Mouse (Mus musculus) left cerebral cortex, adult 2 months (tissue): ENCODE results near the gene Fam207a. TPM values are rescaled to one million over a fixed set of nuclear protein-coding genes. Genes with fewer than 3 reads are reported as not detected.

ENCODE experiments used
- DNase-seq, 2 experiments: peaks; one replicate each; pipeline ENCODE4 v3.0.0; 2021 to 2022; ENCODE audit warnings: low spot score in 2 of 2, mixed read lengths in 1 of 2; ENCODE audit errors: extremely low spot score in 1 of 2
- H3K27ac ChIP-seq: fragments of 200-600 bp; 2 replicates; pipeline ENCODE4 v1.8.1; 2022
- H3K4me3 ChIP-seq: fragments of 200-600 bp; 2 replicates; pipeline ENCODE4 v1.8.1; 2022
- CTCF ChIP-seq: fragments of 200-600 bp; IDR thresholded peaks from 2 replicates; pipeline ENCODE4 v1.8.1; 2022; ENCODE audit warnings: antibody characterized with exemption, mild to moderate bottlenecking, moderate library complexity
- intact Hi-C: fragments of 180-260 bp; cut with DNase I; formaldehyde crosslinking; loops from one replicate; pipeline ENCODE4 v1.15.1; 2025
- total RNA-seq, 2 experiments: library from RNA; stranded (reverse); gene quantifications; 2 replicates each; pipeline ENCODE4 v1.2.3; 2021

Fam207a gene
- total RNA-seq, 2 experiments from 2014 or later = 32.6 to 35.7 TPM

DNA sequence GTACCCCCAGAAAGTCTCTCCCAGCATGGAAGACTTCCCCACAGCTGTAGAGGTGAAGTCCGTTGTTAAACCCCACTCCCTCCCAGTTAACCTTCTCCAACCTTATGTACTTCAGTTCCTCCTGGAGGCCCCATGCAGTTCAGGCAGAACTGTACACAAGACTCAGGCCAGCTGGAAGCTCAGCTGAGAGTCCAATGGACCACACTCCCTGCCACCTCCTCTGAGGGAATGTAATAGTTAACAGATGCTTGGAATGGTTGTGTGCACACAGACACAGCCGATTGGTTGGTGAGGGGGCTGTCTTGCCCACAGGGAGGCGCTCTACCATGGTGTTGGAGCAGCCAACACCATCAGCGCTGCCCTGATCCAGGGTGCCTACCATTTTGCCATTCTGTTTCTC lies 73.3 kb downstream of the Fam207a start:
- no peak for DNase-seq
- intact Hi-C loops = no loop called here
- TF ChIP-seq CTCF = no peak
- Histone ChIP-seq H3K4me3 (no peak overlapping the region), H3K27ac (no peak overlapping the region)

DNA sequence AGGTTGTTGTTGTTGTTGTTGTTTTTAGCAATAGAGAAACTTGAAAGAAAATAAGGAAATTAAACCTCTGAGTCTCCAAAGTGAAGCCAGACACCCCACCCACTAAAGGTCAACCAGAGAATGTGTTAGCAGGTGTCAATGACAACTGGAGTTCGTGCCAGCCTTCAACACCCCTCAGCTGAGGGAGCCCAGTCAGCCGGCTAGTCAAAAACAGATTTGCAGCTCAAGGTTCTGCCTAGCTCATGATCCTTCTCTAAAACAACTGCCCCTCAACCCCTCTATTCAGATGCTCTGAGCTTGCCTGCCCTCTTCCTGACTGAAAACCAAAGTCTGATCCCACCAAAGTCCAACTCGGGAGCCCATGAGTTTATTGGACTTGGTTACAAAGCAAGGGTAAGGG lies 73.8 kb downstream of the Fam207a start:
- Histone ChIP-seq H3K27ac (no peak overlapping the region), H3K4me3 (no peak overlapping the region)
- no peak for DNase-seq
- intact Hi-C loops = no loop called here
- no peak for TF ChIP-seq CTCF

DNA sequence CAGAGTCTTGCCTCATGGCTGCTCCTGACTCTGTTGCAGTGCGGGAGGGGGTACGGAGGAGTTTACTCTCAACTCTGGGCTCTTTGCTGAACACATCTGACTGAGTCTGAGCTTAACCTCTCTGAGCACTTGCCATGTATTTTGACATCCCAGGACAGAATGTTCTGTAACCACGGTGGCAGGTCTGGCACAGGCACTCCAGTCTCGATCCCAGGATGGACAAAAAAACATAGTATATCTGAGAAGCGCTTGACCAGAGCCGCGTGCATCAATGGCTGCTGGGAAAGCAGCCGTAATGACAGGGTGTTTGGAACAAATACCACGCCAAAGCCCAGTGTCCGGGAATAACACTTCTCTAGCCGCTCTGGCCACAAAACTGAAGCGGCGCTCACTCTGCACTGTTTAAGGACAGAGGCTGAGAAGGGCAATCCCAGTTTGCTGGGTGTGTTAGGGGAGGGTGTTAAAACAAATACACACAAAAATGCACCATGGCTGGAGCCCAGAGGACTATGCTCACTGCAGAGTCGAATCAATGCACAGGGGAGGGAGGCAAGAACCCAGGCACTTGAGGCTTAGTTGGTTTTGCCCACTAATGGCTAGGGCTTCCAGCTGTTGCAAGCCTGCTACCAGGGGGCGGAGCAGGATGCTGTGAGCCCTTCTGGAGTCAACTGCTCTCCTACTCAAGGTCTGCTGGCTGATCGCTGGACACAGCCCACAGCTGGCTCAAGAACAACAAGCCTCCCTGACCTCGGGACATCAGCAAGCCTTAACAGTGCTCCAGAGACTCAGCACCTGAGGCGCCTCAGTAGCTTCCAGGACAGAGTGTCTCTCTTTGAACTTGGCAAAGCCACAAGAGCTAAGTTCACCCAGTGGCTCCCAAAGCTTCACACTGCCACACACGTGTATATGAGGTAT lies 74.5 kb downstream of the Fam207a start:
- intact Hi-C loops = no loop called here
- Histone ChIP-seq H3K27ac (no peak overlapping the region), H3K4me3 (no peak overlapping the region)
- TF ChIP-seq CTCF = no peak
- DNase-seq = no peak

DNA sequence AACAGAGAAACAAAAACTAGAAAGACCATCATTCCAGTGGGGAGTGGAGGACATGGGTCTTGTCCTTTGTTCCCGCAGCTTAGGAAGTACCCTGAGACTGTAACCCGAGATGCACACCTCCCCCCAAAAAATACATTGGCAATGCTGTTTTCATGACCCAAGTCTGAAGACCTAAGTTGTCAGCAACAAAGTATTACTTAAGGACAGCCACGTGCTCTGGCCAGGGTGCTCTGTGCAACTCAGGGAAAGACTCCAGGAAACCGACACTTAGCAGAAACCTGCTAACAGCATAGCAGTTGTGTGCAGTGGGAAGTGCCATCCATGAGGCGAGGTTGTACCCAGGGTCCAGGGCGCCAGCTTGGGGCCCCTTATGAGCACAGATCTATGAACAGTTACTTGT lies 75.3 kb downstream of the Fam207a start:
- Histone ChIP-seq H3K4me3 (no peak overlapping the region), H3K27ac (no peak overlapping the region)
- no peak for TF ChIP-seq CTCF
- no peak for DNase-seq
- intact Hi-C loops = no loop called here

DNA sequence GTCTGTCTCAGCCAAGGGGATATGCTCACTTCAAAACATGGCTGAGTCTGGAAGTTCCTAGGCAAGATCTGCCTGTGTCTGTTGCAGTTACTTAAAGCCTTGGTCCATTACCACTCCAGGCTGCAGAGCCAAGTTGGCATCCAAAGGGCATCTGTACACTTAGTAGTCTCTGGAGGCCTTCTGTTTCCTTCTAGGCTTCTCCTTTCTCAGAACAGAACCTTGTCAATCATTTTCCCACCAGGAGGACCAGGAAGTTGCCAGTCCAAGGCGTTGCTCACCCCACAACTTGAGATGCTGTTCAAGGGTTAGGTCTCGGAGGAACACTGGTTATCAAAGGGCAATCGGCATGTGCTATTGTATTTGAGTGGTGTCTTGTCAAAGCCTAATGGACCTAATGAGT lies 76.6 kb downstream of the Fam207a start:
- TF ChIP-seq CTCF = no peak
- no peak for DNase-seq
- Histone ChIP-seq H3K4me3 (no peak overlapping the region), H3K27ac (no peak overlapping the region)
- intact Hi-C loops = no loop called here

DNA sequence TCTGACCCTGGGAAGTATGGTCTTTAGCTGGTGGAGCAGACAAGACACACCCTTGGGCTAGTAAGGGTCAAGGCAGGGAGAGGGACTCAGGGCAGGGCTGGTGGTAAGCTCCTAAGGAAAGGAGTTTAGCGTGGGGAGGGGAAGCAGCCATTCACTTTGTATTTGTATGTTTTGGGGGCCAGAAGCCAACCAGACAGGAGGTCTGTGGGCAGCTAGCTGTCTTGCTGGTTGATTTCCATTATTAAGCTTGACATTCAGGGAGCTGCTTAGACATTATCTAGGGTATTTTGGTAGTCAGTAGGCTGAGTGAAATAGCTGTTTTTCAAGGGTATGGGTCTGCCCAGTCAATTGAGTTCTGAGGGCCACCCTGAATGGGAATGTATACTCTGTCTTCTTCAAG lies 77.6 kb downstream of the Fam207a start:
- intact Hi-C loops = no loop called here
- no peak for TF ChIP-seq CTCF
- no peak for DNase-seq
- H3K4me3 ChIP-seq = no peak overlapping the region
- H3K27ac ChIP-seq = no peak overlapping the region

Other genes with a start within 250 kb of the Fam207a start
- gene Adarb1, start 97.5 kb downstream of the Fam207a start, total RNA-seq = 100 to 1,000 TPM; 139 to 152 TPM
- gene Itgb2, start 14.5 kb upstream of the Fam207a start, total RNA-seq = 1 to 10 TPM; 3.0 to 3.5 TPM
- 10 to 100 TPM; 71.6 to 77.6 TPM for gene Pttg1ip, start 65.9 kb upstream of the Fam207a start, total RNA-seq
- gene Sumo3, start 90.3 kb upstream of the Fam207a start, total RNA-seq = 100 to 1,000 TPM; 142 to 156 TPM
- gene Gm49325, start 90.4 kb upstream of the Fam207a start, total RNA-seq = 1 to 10 TPM; 2.0 to 5.3 TPM
- gene Ube2g2, start 106.5 kb upstream of the Fam207a start, total RNA-seq = 10 to 100 TPM; 47.4 to 48.0 TPM
- gene Tspear, start 170.8 kb upstream of the Fam207a start, total RNA-seq = under 1 TPM; 0.18 to 0.21 TPM
- gene Gm19402, start 175.0 kb upstream of the Fam207a start, total RNA-seq = not detected
- gene Gm9508, start 181.4 kb upstream of the Fam207a start, total RNA-seq = not detected
- gene Gm10272, start 190.8 kb upstream of the Fam207a start, total RNA-seq = not detected
- gene Gm10024, start 195.7 kb upstream of the Fam207a start, total RNA-seq = not detected
- gene Gm10142, start 200.0 kb upstream of the Fam207a start, total RNA-seq = not detected
- not detected for gene Krtap12-1, start 204.8 kb upstream of the Fam207a start, total RNA-seq
- not detected for gene Gm10100, start 210.7 kb upstream of the Fam207a start, total RNA-seq
- gene Gm18596, start 226.9 kb upstream of the Fam207a start, total RNA-seq = not detected
- gene Gm9736, start 235.6 kb upstream of the Fam207a start, total RNA-seq = not detected
- gene Gm3233, start 243.9 kb upstream of the Fam207a start, total RNA-seq = not detected